Comparison of ENCODE assay signal across 29 mouse cellular contexts in genomic region chr3:88384364-88384763, GRCm38 (mm10). TPM values are rescaled to one million over a fixed set of nuclear protein-coding genes. Genes with fewer than 3 reads are reported as not detected.
DNase-seq lines count a peak whose midpoint lies in the region; ATAC-seq and TF ChIP-seq lines count a peak whose summit lies in the region.
"Had no signal": no experiment of that assay in that cellular context is flagged by ENCODE, and none has a peak within 500 bp of the region (broad histone marks: within the 10 kb centered on the region; RNA-seq: fewer than 3 reads in every experiment).

Bglap (minus strand) TSS chr3:88384464.

- H3K27me3 ChIP-seq in embryonic facial prominence, embryonic 14.5 days (replicated peaks; ENCODE audit: control insufficient read depth, insufficient read depth, low read length): no peaks in the 10 kb centered on the region
- H3K27me3 ChIP-seq in embryonic facial prominence, embryonic 10.5 days (replicated peaks; ENCODE audit: low read depth, poor library complexity, severe bottlenecking): no peaks in the 10 kb centered on the region
- no peaks in the 10 kb centered on the region for H3K27me3 ChIP-seq in heart, embryonic 10.5 days (ENCODE audit: insufficient read depth, poor library complexity, severe bottlenecking)
- H3K27me3 ChIP-seq in heart, adult 2 months (ENCODE audit: control insufficient read depth, insufficient read depth, low read length): no peaks in the 10 kb centered on the region
- H3K27me3 ChIP-seq in limb, embryonic 15.5 days: no peaks in the 10 kb centered on the region
- peaks cover 9% of the 10 kb centered on the region; the same call in 1 of the 2 replicates for H3K27me3 ChIP-seq in limb, embryonic 10.5 days (ENCODE audit: low read depth, poor library complexity, severe bottlenecking)
- H3K27me3 ChIP-seq: CH12.LX; embryonic facial prominence, embryonic 12.5 days; forebrain, embryonic 13.5 days; forebrain, embryonic 15.5 days; Patski had no signal

- H3K4me2 ChIP-seq in embryonic facial prominence, embryonic 14.5 days (ENCODE audit: low read depth, low read length): no peak within 1 kb of the TSS
- H3K4me2 ChIP-seq in limb, embryonic 15.5 days: no peak within 1 kb of the TSS
- H3K4me2 ChIP-seq: embryonic facial prominence, embryonic 12.5 days; forebrain, embryonic 13.5 days; forebrain, embryonic 15.5 days had no signal

- TF ChIP-seq CTCF in heart, adult 2 months (IDR thresholded peaks at IDR 0.05): no peak

- H3K4me3 ChIP-seq in embryonic facial prominence, embryonic 14.5 days (ENCODE audit: low read depth, low read length): no peak within 1 kb of the TSS
- no peak within 1 kb of the TSS for H3K4me3 ChIP-seq in embryonic facial prominence, embryonic 10.5 days
- H3K4me3 ChIP-seq in heart, embryonic 10.5 days: no peak within 1 kb of the TSS
- no peak within 1 kb of the TSS for H3K4me3 ChIP-seq in heart, adult 2 months
- no peak within 1 kb of the TSS for H3K4me3 ChIP-seq in limb, embryonic 15.5 days
- no peak within 1 kb of the TSS for H3K4me3 ChIP-seq in limb, embryonic 10.5 days
- H3K4me3 ChIP-seq: embryonic facial prominence, embryonic 12.5 days; forebrain, embryonic 13.5 days; forebrain, embryonic 15.5 days had no signal

- no peak within 1 kb of the TSS for H3K27ac ChIP-seq in embryonic facial prominence, embryonic 14.5 days (replicated peaks; ENCODE audit: low read depth, low read length)
- no peak within 1 kb of the TSS for H3K27ac ChIP-seq in embryonic facial prominence, embryonic 10.5 days (replicated peaks)
- H3K27ac ChIP-seq in heart, embryonic 10.5 days: no peak within 1 kb of the TSS
- H3K27ac ChIP-seq in heart, adult 2 months: no peak within 1 kb of the TSS
- no peak within 1 kb of the TSS for H3K27ac ChIP-seq in limb, embryonic 15.5 days
- no peak within 1 kb of the TSS for H3K27ac ChIP-seq in limb, embryonic 10.5 days
- H3K27ac ChIP-seq: embryonic facial prominence, embryonic 12.5 days; forebrain, embryonic 13.5 days; forebrain, embryonic 15.5 days had no signal

- no peaks in the 10 kb centered on the region for H3K36me3 ChIP-seq in embryonic facial prominence, embryonic 14.5 days (ENCODE audit: control insufficient read depth, insufficient read depth, low read length)
- H3K36me3 ChIP-seq in embryonic facial prominence, embryonic 10.5 days (replicated peaks): peaks cover 6% of the 10 kb centered on the region; the same call in 1 of the 2 replicates
- 0 out of 2 replicates have a peak, but pooled peaks cover 2% of the 10 kb centered on the region for H3K36me3 ChIP-seq in heart, embryonic 10.5 days
- no peaks in the 10 kb centered on the region for H3K36me3 ChIP-seq in heart, adult 2 months (ENCODE audit: control insufficient read depth, insufficient read depth, low read length)
- H3K36me3 ChIP-seq in limb, embryonic 15.5 days: no peaks in the 10 kb centered on the region
- 0 out of 2 replicates have a peak, but pooled peaks cover 3% of the 10 kb centered on the region for H3K36me3 ChIP-seq in limb, embryonic 10.5 days
- H3K36me3 ChIP-seq: embryonic facial prominence, embryonic 12.5 days; forebrain, embryonic 15.5 days had no signal

- H3K9ac ChIP-seq in embryonic facial prominence, embryonic 14.5 days (ENCODE audit: low read depth, low read length): no peak within 1 kb of the TSS
- H3K9ac ChIP-seq in heart, adult 2 months (ENCODE audit: low read depth, low read length): no peak within 1 kb of the TSS
- no peak within 1 kb of the TSS for H3K9ac ChIP-seq in limb, embryonic 15.5 days
- H3K9ac ChIP-seq: embryonic facial prominence, embryonic 12.5 days; forebrain, embryonic 13.5 days; forebrain, embryonic 15.5 days; forebrain, postnatal 0 days had no signal

- no peak for TF ChIP-seq POLR2A in heart, adult 2 months (IDR thresholded peaks at IDR 0.05; ENCODE audit: insufficient read depth, low read depth, low read length)

- ATAC-seq in embryonic facial prominence, embryonic 14.5 days (ENCODE audit: low read depth): no peak
- ATAC-seq in limb, embryonic 15.5 days (ENCODE audit: insufficient number of reproducible peaks, low FRiP score, low TSS enrichment, low read depth): peak; percentile 41; the same call in 1 of the 2 replicates
- ATAC-seq in monocyte, adult 5-6 weeks (replicated peaks; ENCODE audit: insufficient number of reproducible peaks, low FRiP score, low TSS enrichment, poor library complexity, severe bottlenecking): 0 out of 2 replicates have a peak, but pooled peaks have one; percentile 20
- ATAC-seq: activated CD4-positive, CD25-positive, alpha-beta regulatory T cell, adult 4 months; CD4-positive, CD25-positive, alpha-beta regulatory T cell, adult 4 months; forebrain, embryonic 13.5 days; forebrain, embryonic 15.5 days; forebrain, postnatal 0 days; Patski had no signal

- no peak for DNase-seq in embryonic facial prominence, embryonic 14.5 days (ENCODE audit: low spot score)
- DNase-seq in embryonic facial prominence, embryonic 10.5 days (ENCODE audit: low spot score): no peak
- peak; percentile 72 for DNase-seq in heart, embryonic 10.5 days (ENCODE audit: low spot score)
- no peak for DNase-seq in heart, adult 2 months
- DNase-seq in limb, embryonic 10.5 days (ENCODE audit: low spot score): no peak
- DNase-seq in gastrocnemius, postnatal 25 days: no peak
- DNase-seq: adrenal gland, adult 8-10 months; adrenal gland, postnatal 14 days; adrenal gland, postnatal 36 days; B cell, adult 2 months; cerebellum, adult 11 months; cerebellum, adult 18-20 months; cerebellum, adult 8-10 months; cerebellum, adult 9-11 months; cerebellum, postnatal 14 days; cerebellum, postnatal 36 days; embryo, embryonic 11 days; forebrain, postnatal 0 days had no signal

- H3K4me1 ChIP-seq in embryonic facial prominence, embryonic 14.5 days (ENCODE audit: control insufficient read depth, insufficient read depth, low read length): no peaks in the 10 kb centered on the region
- peaks cover 9% of the 10 kb centered on the region for H3K4me1 ChIP-seq in embryonic facial prominence, embryonic 10.5 days
- H3K4me1 ChIP-seq in heart, embryonic 10.5 days: peaks cover 6% of the 10 kb centered on the region
- H3K4me1 ChIP-seq in heart, adult 2 months (ENCODE audit: control insufficient read depth, insufficient read depth, low read length): no peaks in the 10 kb centered on the region
- peaks cover 4% of the 10 kb centered on the region; the same call in 1 of the 2 replicates for H3K4me1 ChIP-seq in limb, embryonic 15.5 days
- peaks cover 5% of the 10 kb centered on the region for H3K4me1 ChIP-seq in limb, embryonic 10.5 days
- H3K4me1 ChIP-seq: embryonic facial prominence, embryonic 12.5 days had no signal

- intact Hi-C loops in heart, adult 2 months (cut with DNase I): no loop called here

- no peaks in the 10 kb centered on the region for H3K9me3 ChIP-seq in embryonic facial prominence, embryonic 14.5 days (ENCODE audit: control insufficient read depth, low read length)
- H3K9me3 ChIP-seq in embryonic facial prominence, embryonic 10.5 days: no peaks in the 10 kb centered on the region
- H3K9me3 ChIP-seq in heart, embryonic 10.5 days: no peaks in the 10 kb centered on the region
- H3K9me3 ChIP-seq in limb, embryonic 15.5 days: no peaks in the 10 kb centered on the region
- H3K9me3 ChIP-seq in limb, embryonic 10.5 days (replicated peaks): no peaks in the 10 kb centered on the region
- H3K9me3 ChIP-seq: embryonic facial prominence, embryonic 12.5 days; forebrain, embryonic 13.5 days; forebrain, embryonic 15.5 days; G1E had no signal

- no peaks in the 10 kb centered on the region for H3K79me2 ChIP-seq in heart, adult 2 months (replicated peaks; ENCODE audit: control insufficient read depth, insufficient read depth, low read length)

- no peak for TF ChIP-seq EP300 in heart, adult 2 months (IDR thresholded peaks at IDR 0.05; ENCODE audit: insufficient read depth, low read depth, low read length)

- 72% methylated on average over 5 of the region's 5 CpGs for WGBS in embryonic facial prominence, embryonic 14.5 days
- 79% methylated on average over 5 of the region's 5 CpGs for WGBS in embryonic facial prominence, embryonic 10.5 days
- 75% methylated on average over 5 of the region's 5 CpGs for WGBS in heart, embryonic 10.5 days
- 75% methylated on average over 5 of the region's 5 CpGs for WGBS in heart, adult 2 months
- WGBS in limb, embryonic 15.5 days: 77% methylated on average over 5 of the region's 5 CpGs
- WGBS in limb, embryonic 10.5 days: 81% methylated on average over 5 of the region's 5 CpGs

RNA-seq across cellular contexts. Expression of gene Bglap, which starts in this region (rescaled TPM):
- polyA plus RNA-seq in embryonic facial prominence, embryonic 14.5 days (2014; fragmentation: Nextera tagmentation; extraction: Ambion mirVana): 7.9 and 33.0 TPM in 2 replicates
- polyA plus RNA-seq in embryonic facial prominence, embryonic 10.5 days (2016; fragmentation: Nextera tagmentation; extraction: Ambion mirVana): not detected in 2 replicates
- polyA plus RNA-seq in heart, embryonic 10.5 days (2016; fragmentation: Nextera tagmentation; extraction: Ambion mirVana): not detected in 2 replicates
- total RNA-seq in heart, adult 2 months (2021): not detected
- polyA plus RNA-seq in heart, adult 2 months (2012; rRNA removed): not detected in 2 replicates
- 0.88 and 1.7 TPM in 2 replicates for polyA plus RNA-seq in limb, embryonic 15.5 days (2015; fragmentation: Nextera tagmentation; extraction: Ambion mirVana)
- 0.79 TPM in 1 of 2 replicates, not detected in the other for polyA plus RNA-seq in limb, embryonic 10.5 days (2016; fragmentation: Nextera tagmentation; extraction: Ambion mirVana)
- total RNA-seq in monocyte, adult 5-6 weeks (2017): not detected in 3 replicates
- 1 to 10 TPM in 1 of 2 experiments, not detected in 1; 1.9 TPM for total RNA-seq in gastrocnemius, postnatal 25 days (2021)
- total RNA-seq: CH12.LX; common myeloid progenitor, adult 5-6 weeks; G1E had no signal
- polyA plus RNA-seq: activated CD4-positive, CD25-positive, alpha-beta regulatory T cell, adult 4 months; CD4-positive, CD25-positive, alpha-beta regulatory T cell, adult 4 months; embryonic facial prominence, embryonic 12.5 days; forebrain, embryonic 15.5 days; forebrain, postnatal 0 days; G1E had no signal

Comparison
In these comparisons a context has a peak if more than half of its experiments do, and no peak if none do; other contexts are left out.
1. Peak in DNase-seq in heart, embryonic 10.5 days; RNA of the gene not detected or under 1 TPM.
2. Peak in ATAC-seq in monocyte, adult 5-6 weeks; RNA of the gene not detected or under 1 TPM.